Mouse (Mus musculus): ENCODE measurements around the gene Snph. TPM values are rescaled to one million over a fixed set of nuclear protein-coding genes. Genes with fewer than 3 reads are reported as not detected.

Gene Snph
- polyA plus RNA-seq, 1 experiment from 2014 or later: 0.60 TPM

- ATAC-seq: peak; percentile 98
- 0 out of 2 replicates have a peak overlapping the region, but pooled peaks have one; percentile 18 for H3K9ac ChIP-seq (ENCODE audit: low read depth, low read length)
- H3K4me1 ChIP-seq (replicated peaks; ENCODE audit: control insufficient read depth, insufficient read depth, low read length): no peaks in the 10 kb centered on the region
- peak overlapping the region; percentile 88 for H3K27ac ChIP-seq (ENCODE audit: low read depth, low read length)
- no peaks in the 10 kb centered on the region for H3K9me3 ChIP-seq (ENCODE audit: control insufficient read depth)
- TF ChIP-seq CTCF (IDR thresholded peaks at IDR 0.05; ENCODE audit: low read depth): no peak
- 41% methylated on average over 7 of the region's 7 CpGs for WGBS
- H3K36me3 ChIP-seq (ENCODE audit: control insufficient read depth, insufficient read depth): peaks cover 34% of the 10 kb centered on the region
- peak overlapping the region; percentile 22; the same call in 1 of the 2 replicates for H3K4me2 ChIP-seq (replicated peaks; ENCODE audit: low read depth)
- H3K4me3 ChIP-seq (ENCODE audit: low read depth, low read length): no peak overlapping the region
- H3K27me3 ChIP-seq (replicated peaks; ENCODE audit: control insufficient read depth, insufficient read depth, low read length): no peaks in the 10 kb centered on the region
These were observed 69.2 kb downstream of the Snph start for GRCm38 (mm10) chr2:151562930-151563921.

GRCm38 (mm10) chr2:151549615-151550121 is 82.7 kb downstream of the Snph start:
- no peak overlapping the region for H3K9ac ChIP-seq (ENCODE audit: low read depth, low read length)
- H3K4me2 ChIP-seq (replicated peaks; ENCODE audit: low read depth): no peak overlapping the region
- H3K36me3 ChIP-seq (ENCODE audit: control insufficient read depth, insufficient read depth): peaks cover 58% of the 10 kb centered on the region
- no peak for TF ChIP-seq CTCF (IDR thresholded peaks at IDR 0.05; ENCODE audit: low read depth)
- ATAC-seq: no peak
- H3K27me3 ChIP-seq (replicated peaks; ENCODE audit: control insufficient read depth, insufficient read depth, low read length): no peaks in the 10 kb centered on the region
- no peak overlapping the region for H3K4me3 ChIP-seq (ENCODE audit: low read depth, low read length)
- no peak overlapping the region for H3K27ac ChIP-seq (ENCODE audit: low read depth, low read length)
- 85% methylated on average over 3 of the region's 3 CpGs for WGBS
- H3K9me3 ChIP-seq (ENCODE audit: control insufficient read depth): no peaks in the 10 kb centered on the region
- peaks cover 4% of the 10 kb centered on the region for H3K4me1 ChIP-seq (replicated peaks; ENCODE audit: control insufficient read depth, insufficient read depth, low read length)

GRCm38 (mm10) chr2:151546571-151546970 is 85.8 kb downstream of the Snph start:
- WGBS: 89% methylated on average over 4 of the region's 4 CpGs

GRCm38 (mm10) chr2:151544673-151545072 is 87.7 kb downstream of the Snph start:
- no peak for ATAC-seq
- Histone ChIP-seq H3K27ac (ENCODE audit: low read depth, low read length) (no peak overlapping the region), H3K9me3 (ENCODE audit: control insufficient read depth) (no peaks in the 10 kb centered on the region), H3K27me3 (replicated peaks; ENCODE audit: control insufficient read depth, insufficient read depth, low read length) (no peaks in the 10 kb centered on the region), H3K9ac (ENCODE audit: low read depth, low read length) (no peak overlapping the region), H3K36me3 (ENCODE audit: control insufficient read depth, insufficient read depth) (peaks cover 20% of the 10 kb centered on the region; the same call in 1 of the 2 replicates), H3K4me2 (replicated peaks; ENCODE audit: low read depth) (peak overlapping the region; percentile 80), H3K4me1 (replicated peaks; ENCODE audit: control insufficient read depth, insufficient read depth, low read length) (peaks cover 13% of the 10 kb centered on the region), H3K4me3 (ENCODE audit: low read depth, low read length) (no peak overlapping the region)
- no peak for TF ChIP-seq CTCF (IDR thresholded peaks at IDR 0.05; ENCODE audit: low read depth)
- WGBS: 63% methylated on average over 6 of the region's 6 CpGs

More at GRCm38 (mm10) chr2:151546571-151546970, 85.8 kb downstream of the Snph start:
- no peak overlapping the region for H3K4me2 ChIP-seq (replicated peaks; ENCODE audit: low read depth)
- H3K36me3 ChIP-seq (ENCODE audit: control insufficient read depth, insufficient read depth): peaks cover 37% of the 10 kb centered on the region
- H3K27ac ChIP-seq (ENCODE audit: low read depth, low read length): no peak overlapping the region
- H3K9ac ChIP-seq (ENCODE audit: low read depth, low read length): no peak overlapping the region
- H3K9me3 ChIP-seq (ENCODE audit: control insufficient read depth): no peaks in the 10 kb centered on the region
- no peak for ATAC-seq
- peaks cover 10% of the 10 kb centered on the region for H3K4me1 ChIP-seq (replicated peaks; ENCODE audit: control insufficient read depth, insufficient read depth, low read length)
- no peak overlapping the region for H3K4me3 ChIP-seq (ENCODE audit: low read depth, low read length)
- no peak for TF ChIP-seq CTCF (IDR thresholded peaks at IDR 0.05; ENCODE audit: low read depth)
- no peaks in the 10 kb centered on the region for H3K27me3 ChIP-seq (replicated peaks; ENCODE audit: control insufficient read depth, insufficient read depth, low read length)

GRCm38 (mm10) chr2:151543063-151543895 is 89.1 kb downstream of the Snph start:
- no peak for TF ChIP-seq CTCF (IDR thresholded peaks at IDR 0.05; ENCODE audit: low read depth)
- peak overlapping the region; percentile 80 for H3K4me2 ChIP-seq (replicated peaks; ENCODE audit: low read depth)
- H3K27ac ChIP-seq (ENCODE audit: low read depth, low read length): peak overlapping the region; percentile 80
- peaks cover 16% of the 10 kb centered on the region; the same call in 1 of the 2 replicates for H3K36me3 ChIP-seq (ENCODE audit: control insufficient read depth, insufficient read depth)
- H3K27me3 ChIP-seq (replicated peaks; ENCODE audit: control insufficient read depth, insufficient read depth, low read length): no peaks in the 10 kb centered on the region
- H3K9me3 ChIP-seq (ENCODE audit: control insufficient read depth): no peaks in the 10 kb centered on the region
- H3K4me3 ChIP-seq (ENCODE audit: low read depth, low read length): peak overlapping the region; percentile 62
- peak overlapping the region; percentile 75 for H3K9ac ChIP-seq (ENCODE audit: low read depth, low read length)
- WGBS: 1% methylated on average over 21 of the region's 21 CpGs
- ATAC-seq: no peak
- H3K4me1 ChIP-seq (replicated peaks; ENCODE audit: control insufficient read depth, insufficient read depth, low read length): peaks cover 10% of the 10 kb centered on the region
